Mouse (Mus musculus) cerebellum, postnatal 4 days (tissue): Measurements from ENCODE around the gene Galnt10.

ENCODE experiments used
- DNase-seq, 2 experiments: peaks; one replicate each; pipeline ENCODE4 v3.0.0; 2022; ENCODE audit warnings: low spot score in 2 of 2, mixed read lengths in 1 of 2

The Galnt10 gene

DNA sequence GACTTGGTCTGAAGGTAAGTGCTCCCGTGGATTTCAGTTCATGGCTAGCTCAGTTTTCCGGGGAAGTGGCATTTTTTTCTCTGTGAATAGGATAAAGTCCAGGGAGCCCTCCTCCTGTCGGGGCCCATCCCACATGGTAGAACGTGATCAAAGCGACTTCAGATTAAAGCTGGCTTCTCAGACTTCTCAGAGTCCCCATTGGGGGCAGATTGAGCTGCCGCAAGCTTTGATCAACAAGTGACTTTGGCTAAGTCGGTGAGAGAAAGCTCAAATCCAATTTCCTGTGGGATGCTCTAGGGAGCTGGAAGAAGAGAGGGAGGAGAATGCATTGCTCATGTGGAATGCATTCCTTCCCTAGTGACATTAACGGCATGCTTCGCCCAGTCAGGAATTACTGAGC lies 10.1 kb upstream of the Galnt10 start:
- DNase-seq, result peak in 1 of 2 experiments; percentile 11

DNA sequence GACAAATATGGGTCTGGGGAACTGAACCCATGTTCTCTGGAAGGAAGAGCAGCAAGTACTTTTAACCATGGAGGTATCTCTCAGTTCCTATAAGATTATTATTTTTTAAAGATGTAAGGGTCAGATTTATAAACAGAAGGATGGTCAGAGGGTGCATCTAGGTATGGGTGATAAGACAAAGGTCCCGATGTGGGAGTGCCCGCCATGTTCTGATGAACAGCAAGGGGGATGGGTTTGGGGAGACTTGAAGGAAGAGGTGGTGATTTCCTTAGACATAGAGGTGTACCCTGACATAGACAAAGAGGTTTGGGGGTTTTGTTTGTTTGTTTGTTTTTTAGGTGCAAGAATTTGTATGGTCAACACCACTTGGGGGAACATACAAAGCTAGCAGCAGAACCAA lies 1.6 kb upstream of the Galnt10 start:
- DNase-seq, result peak in 1 of 2 experiments; percentile 7

DNA sequence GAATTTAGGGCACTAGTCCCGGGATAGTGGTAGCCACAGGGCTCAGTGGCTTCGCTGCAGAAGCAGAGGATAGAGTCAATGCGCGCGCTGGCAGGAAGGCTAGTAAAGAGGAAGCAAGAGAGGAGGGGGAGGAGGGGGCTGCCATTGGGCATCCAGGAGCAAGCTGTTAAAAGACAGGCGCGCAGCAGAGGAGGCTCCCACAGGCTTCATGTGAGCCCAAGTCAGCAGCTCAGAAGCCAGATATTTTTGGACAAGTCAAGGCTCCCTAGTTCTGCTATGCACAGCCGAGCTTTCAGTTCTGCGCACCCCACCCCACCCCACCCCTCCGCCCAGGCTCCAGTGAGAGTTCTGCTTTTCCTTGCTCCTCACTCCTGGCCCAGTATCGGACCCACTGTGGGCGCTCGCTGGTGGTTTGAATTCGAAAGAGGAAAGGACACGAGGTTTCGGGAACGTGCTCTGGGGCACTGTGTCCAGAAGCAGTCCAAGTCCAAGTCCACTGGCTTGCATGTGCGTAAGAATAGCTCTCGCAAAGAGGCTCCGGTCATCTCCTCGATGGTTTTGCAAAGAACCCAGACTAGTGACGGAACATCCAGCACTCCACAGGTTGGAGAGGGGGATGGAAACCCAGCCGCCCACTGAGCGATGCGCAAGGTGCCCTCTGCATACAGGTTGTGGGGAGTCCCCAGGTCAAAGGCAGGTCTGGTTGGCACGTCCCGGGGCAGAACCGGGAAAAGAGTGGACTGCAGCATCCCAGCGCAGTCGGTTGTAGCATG lies 811 bp upstream of the Galnt10 start:
- peak in 1 of 2 experiments; percentile 19 for DNase-seq

DNA sequence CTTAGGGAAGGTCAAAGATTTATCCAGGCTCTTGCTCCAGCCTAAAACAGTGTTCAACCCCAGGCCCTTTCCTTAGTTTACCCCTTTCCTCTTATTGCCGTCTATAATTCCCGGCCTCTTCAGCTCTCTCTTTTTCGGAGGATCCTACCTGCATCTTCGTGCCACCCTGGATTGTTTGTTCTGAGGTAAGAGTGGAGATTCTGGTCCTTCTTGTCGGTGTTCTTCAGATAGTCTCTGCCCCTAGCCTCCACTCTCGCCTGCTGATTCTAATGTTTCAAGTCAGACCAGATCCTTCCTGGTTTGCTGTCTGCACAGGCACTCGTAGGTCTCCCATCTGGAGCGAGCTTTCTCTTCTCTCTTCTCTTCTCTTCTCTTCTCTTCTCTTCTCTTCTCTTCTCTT lies 605 bp downstream of the Galnt10 start:
- peak in 1 of 2 experiments; percentile 8 for DNase-seq

DNA sequence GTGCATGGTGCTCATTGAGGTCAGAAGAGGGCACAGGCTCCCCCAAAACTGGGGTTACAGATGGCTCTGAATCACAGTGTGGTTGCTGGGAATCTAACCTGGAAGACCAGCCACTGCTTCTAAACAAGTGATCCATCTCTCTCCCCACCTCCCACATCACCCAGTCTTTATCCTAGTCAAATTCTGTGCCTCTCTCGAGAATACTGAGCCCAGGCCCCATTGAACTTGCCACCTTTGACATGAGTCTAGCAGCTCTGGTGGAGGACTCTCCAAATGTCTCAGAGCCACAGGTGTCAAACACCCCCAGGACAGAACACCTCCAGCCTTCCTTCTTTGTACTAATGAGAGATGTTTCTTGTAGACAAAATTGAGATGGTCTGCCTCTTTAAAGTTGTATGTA lies 1.2 kb downstream of the Galnt10 start:
- peak in 1 of 2 experiments; percentile 15 for DNase-seq

- DNase-seq, result no peak
Observed at GRCm38 (mm10) chr11:57646940-57647339, 1.7 kb downstream of the Galnt10 start.

GRCm38 (mm10) chr11:57647446-57647845 lies 2.2 kb downstream of the Galnt10 start:
- peak in 1 of 2 experiments; percentile 5 for DNase-seq

- peak in 1 of 2 experiments; percentile 7 for DNase-seq
Observed at GRCm38 (mm10) chr11:57648196-57648800, 3.1 kb downstream of the Galnt10 start.

- DNase-seq, result peak in 1 of 2 experiments; percentile 16
Observed at GRCm38 (mm10) chr11:57649269-57649668, 4.0 kb downstream of the Galnt10 start.

GRCm38 (mm10) chr11:57649671-57650070 lies 4.4 kb downstream of the Galnt10 start:
- DNase-seq, result no peak

- peak in 1 of 2 experiments; percentile 17 for DNase-seq
Observed at GRCm38 (mm10) chr11:57650867-57651266, 5.6 kb downstream of the Galnt10 start.

DNA sequence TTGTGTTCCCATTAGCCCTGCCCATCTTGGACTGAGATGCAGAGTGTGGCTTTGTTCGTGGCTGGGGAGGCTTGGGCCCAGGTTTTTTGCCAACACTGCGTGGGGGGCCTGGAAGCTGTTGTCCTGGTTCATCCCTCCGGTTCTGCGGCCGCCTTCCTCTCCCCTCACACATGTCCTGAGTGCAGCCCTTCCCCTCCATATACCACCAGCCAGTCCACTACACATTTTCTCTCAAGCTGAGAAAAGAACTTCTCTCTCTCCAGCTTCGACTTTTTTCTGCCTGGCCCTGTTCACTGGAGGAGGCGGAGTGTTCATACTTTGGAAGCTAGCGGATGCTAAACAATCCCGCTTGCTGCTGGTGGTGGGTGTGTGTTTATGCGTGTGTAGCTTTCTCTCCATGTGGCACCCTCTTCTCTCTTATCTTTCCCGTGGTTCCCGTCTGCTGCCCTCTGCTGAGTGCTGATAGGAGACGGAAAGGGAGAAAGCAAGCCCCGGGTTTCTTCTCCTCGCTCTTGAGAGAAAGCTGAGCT lies 6.1 kb downstream of the Galnt10 start:
- DNase-seq, result peak in 1 of 2 experiments; percentile 16

DNA sequence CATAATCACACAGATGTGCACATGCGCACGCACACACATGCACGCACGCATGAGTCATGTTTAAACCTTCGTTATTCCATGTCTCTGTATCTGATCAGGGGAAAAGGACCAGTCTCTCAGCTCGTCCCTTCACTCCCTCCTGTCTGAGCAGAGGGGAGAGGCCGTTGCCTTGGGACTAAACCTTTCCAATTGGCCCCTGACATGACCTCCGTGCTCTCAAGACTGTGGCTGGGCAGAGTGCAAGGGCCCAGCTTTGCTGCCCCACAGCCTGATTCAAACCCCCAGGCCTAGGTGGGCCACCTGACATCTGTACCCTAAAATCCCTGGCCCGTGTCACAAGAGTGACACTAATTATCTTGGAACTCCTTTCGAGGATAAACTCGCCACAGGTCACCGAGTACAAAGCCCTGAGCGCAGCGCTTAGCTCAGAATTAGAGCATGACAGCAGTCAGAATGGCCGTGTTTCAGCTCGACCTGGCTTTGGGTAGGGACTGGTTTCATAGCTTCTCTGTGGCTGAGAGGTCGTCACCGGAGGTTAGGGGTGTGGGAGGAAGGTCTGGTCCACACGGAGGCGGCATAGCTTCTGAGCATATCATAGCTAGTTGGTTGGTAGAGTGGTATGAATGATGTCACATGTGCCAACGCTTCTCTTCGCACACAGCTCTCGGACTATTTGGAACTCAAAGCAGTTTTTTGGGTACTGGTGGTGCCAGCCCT lies 7.1 kb downstream of the Galnt10 start:
- DNase-seq, result peak in 1 of 2 experiments; percentile 18

- peak in 1 of 2 experiments; percentile 15 for DNase-seq
Observed at GRCm38 (mm10) chr11:57652923-57653660, 7.8 kb downstream of the Galnt10 start.

DNA sequence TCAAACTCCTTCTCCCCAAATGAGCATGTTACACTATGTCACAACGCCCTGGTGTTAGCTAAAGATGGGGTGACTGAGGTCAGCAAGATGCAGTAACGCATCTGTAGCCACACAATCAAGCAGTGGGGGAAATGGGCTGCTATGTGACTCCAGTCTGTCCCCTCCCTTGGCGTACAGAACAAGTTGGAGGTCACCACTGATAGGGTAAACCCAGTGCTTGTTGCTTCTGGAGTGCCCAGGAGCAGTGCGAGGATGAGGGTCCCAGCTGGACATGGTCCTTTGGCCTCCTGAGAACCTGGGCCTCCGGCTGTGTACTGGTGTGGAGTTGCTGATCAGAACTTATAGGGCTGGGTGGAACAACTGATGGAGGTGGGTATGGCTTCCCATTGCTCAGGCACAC lies 8.6 kb downstream of the Galnt10 start:
- DNase-seq, result peak in 1 of 2 experiments; percentile 18

DNA sequence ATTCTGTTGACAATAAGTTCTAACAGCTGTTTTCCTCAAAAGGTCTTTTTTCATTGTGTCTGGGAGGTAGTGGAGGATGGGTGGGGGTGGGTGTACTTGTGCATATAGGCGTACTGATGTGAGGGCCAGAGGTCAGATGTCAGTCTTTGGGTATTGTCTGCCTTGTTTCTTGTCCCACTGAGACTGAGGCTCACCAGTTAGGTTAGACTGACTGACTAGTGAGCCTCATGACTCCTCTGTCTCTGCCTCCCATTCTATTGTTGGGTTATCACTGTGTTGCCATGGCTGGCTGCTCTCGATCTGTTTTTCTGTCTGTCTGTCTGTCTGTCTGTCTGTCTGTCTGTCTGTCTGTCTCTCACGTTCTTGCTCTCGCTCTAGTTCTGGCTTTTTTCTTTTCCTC lies 9.1 kb downstream of the Galnt10 start:
- DNase-seq, result no peak

DNA sequence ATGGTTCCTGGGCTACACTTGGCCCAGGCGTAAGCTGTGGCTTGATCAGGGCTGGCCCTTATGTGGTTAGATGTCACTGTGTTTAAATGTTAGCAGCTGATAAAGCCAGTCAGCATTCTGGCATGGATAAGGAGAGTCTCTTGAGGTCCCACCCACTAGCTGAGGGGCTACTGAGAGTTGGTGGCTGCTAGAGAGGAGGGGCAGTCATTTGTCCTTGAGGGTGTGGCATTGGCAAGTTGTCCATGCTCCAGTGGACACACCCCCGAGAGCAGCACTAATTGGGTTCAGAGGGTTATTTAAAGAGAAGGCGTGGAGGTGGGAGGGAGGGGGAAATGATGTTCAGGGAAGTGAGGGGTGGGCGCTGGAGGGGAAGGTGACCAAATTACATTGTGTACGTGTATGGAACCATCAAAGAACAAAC lies 9.7 kb downstream of the Galnt10 start:
- DNase-seq, result peak in 1 of 2 experiments; percentile 3

- peak in 1 of 2 experiments; percentile 14 for DNase-seq
Observed at GRCm38 (mm10) chr11:57655669-57656325, 10.6 kb downstream of the Galnt10 start.

DNA sequence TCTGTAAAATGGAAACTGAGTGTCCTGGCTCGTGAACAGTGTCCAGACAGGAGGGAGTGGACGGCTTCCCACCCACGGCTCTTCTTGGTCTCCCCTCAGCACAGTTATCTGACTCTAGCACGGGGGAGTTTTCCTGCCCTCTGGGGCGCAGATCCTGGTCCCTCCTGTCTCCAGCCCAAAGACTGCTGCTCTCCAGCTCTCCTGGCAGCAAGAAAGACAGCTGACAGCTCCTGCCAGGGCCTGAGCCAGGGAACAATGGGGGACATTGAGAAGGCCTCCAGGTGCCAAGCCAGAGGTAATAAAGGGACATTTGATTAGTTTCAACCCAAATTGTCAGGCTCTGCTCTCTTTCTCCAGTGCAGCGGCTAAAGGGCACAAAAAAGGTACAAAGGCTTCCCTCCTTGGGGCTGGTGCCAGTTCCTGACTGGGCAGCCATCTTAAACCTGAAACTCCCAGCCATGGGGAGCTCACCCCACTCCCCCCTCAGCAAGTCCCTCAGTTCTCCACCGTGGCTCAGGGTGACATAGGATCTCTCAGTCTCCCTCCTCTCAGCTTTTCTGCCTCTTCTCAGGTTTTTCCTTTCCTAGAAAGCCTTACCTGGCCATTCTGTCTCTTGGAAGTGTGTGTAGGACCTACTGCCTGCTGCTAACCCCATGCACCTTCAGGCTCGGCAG lies 11.5 kb downstream of the Galnt10 start:
- peak in 1 of 2 experiments; percentile 17 for DNase-seq

- DNase-seq, result peak in 1 of 2 experiments; percentile 18
Observed at GRCm38 (mm10) chr11:57657370-57658072, 12.3 kb downstream of the Galnt10 start.
